In the genomic region with DNA sequence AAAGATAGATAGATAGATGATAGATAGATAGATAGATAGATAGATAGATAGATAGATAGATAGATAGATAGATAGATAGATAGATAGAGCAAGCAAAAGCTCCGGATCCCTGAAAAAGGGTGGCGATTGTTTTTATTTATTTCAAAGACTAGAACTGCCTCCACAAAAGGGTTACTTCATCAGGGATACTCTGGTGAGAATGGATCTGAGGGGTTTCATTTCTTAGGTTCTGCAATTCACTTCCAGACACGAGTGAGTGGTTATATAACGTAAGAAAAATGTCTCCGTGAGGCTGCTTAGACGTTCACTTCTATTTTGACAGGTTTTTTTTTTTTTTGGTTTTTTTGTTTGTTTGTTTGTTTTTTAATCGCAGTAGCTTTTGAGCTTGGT, we compare ENCODE assay signal across 8 mouse cellular contexts. TPM values are rescaled to one million over a fixed set of nuclear protein-coding genes. Genes with fewer than 3 reads are reported as not detected.
DNase-seq lines count a peak whose midpoint lies in the region; ATAC-seq and TF ChIP-seq lines count a peak whose summit lies in the region.

No protein-coding gene starts in this region.

- H3K9me3 ChIP-seq in heart, postnatal 0 days (replicated peaks; ENCODE audit: control insufficient read depth, low read length), result no peaks in the 10 kb centered on the region
- no peaks in the 10 kb centered on the region for H3K9me3 ChIP-seq in hindbrain, embryonic 15.5 days
- no peaks in the 10 kb centered on the region for H3K9me3 ChIP-seq in midbrain, embryonic 15.5 days

- no peak overlapping the region for H3K9ac ChIP-seq in heart, postnatal 0 days (replicated peaks; ENCODE audit: low read depth, low read length)
- H3K9ac ChIP-seq in hindbrain, embryonic 15.5 days, result peak overlapping the region; percentile 31; the same call in 1 of the 2 replicates
- 0 out of 2 replicates have a peak overlapping the region, but pooled peaks have one; percentile 14 for H3K9ac ChIP-seq in midbrain, embryonic 15.5 days

- WGBS in heart, postnatal 0 days, result 41% methylated on average over 7 of the region's 7 CpGs
- WGBS in hindbrain, embryonic 15.5 days, result 36% methylated on average over 7 of the region's 7 CpGs
- WGBS in midbrain, embryonic 15.5 days, result 28% methylated on average over 7 of the region's 7 CpGs

- peak overlapping the region; percentile 60 for H3K4me2 ChIP-seq in heart, postnatal 0 days (ENCODE audit: low read depth, low read length)
- peak overlapping the region; percentile 51 for H3K4me2 ChIP-seq in hindbrain, embryonic 15.5 days
- peak overlapping the region; percentile 46 for H3K4me2 ChIP-seq in midbrain, embryonic 15.5 days

- peak overlapping the region; percentile 61 for H3K4me3 ChIP-seq in heart, postnatal 0 days (ENCODE audit: low read depth, low read length)
- H3K4me3 ChIP-seq in brown adipose tissue, adult 24 weeks (ENCODE audit: insufficient read depth, low read depth, low read length), result peak overlapping the region; percentile 14
- H3K4me3 ChIP-seq in hindbrain, embryonic 15.5 days, result peak overlapping the region; percentile 57
- H3K4me3 ChIP-seq in midbrain, embryonic 15.5 days, result peak overlapping the region; percentile 59

- H3K27ac ChIP-seq in heart, postnatal 0 days (ENCODE audit: low read depth), result no peak overlapping the region
- no peak overlapping the region for H3K27ac ChIP-seq in brown adipose tissue, adult 24 weeks (replicated peaks; ENCODE audit: low read depth, low read length)
- H3K27ac ChIP-seq in hindbrain, embryonic 15.5 days (replicated peaks), result 0 out of 2 replicates have a peak overlapping the region, but pooled peaks have one; percentile 30
- no peak overlapping the region for H3K27ac ChIP-seq in midbrain, embryonic 15.5 days

- no peaks in the 10 kb centered on the region for H3K36me3 ChIP-seq in heart, postnatal 0 days (replicated peaks; ENCODE audit: control insufficient read depth, insufficient read depth, low read length)
- H3K36me3 ChIP-seq in hindbrain, embryonic 15.5 days, result no peaks in the 10 kb centered on the region
- no peaks in the 10 kb centered on the region for H3K36me3 ChIP-seq in midbrain, embryonic 15.5 days (replicated peaks)

- intact Hi-C loops in heart, postnatal 10 days (cut with DNase I), result no loop called here
- intact Hi-C loops in gastrocnemius, postnatal 36 days (cut with DNase I), result no loop called here
- intact Hi-C loops in left cerebral cortex, postnatal 4 days (cut with DNase I), result no loop called here

- ATAC-seq in heart, postnatal 0 days (ENCODE audit: insufficient read depth, low read depth), result no peak
- ATAC-seq in hindbrain, embryonic 15.5 days (ENCODE audit: low FRiP score, low read depth), result no peak
- 0 out of 2 replicates have a peak, but pooled peaks have one; percentile 31 for ATAC-seq in midbrain, embryonic 15.5 days (replicated peaks)

- no peak for DNase-seq in heart, postnatal 0 days (ENCODE audit: low spot score)
- DNase-seq in heart, postnatal 10 days, result no peak
- no peak for DNase-seq in gastrocnemius, postnatal 36 days
- DNase-seq in left cerebral cortex, postnatal 4 days, result no peak
- DNase-seq in urinary bladder, adult 18-20 months (ENCODE audit: low spot score in 2 of 2), result no peak

- no peak for TF ChIP-seq EP300 in heart, postnatal 0 days (IDR thresholded peaks at IDR 0.05; ENCODE audit: low read depth)

- no peaks in the 10 kb centered on the region for H3K4me1 ChIP-seq in heart, postnatal 0 days (ENCODE audit: control insufficient read depth, insufficient read depth)
- no peaks in the 10 kb centered on the region for H3K4me1 ChIP-seq in brown adipose tissue, adult 24 weeks (ENCODE audit: control insufficient read depth, insufficient read depth, insufficient read length, low read length)
- H3K4me1 ChIP-seq in hindbrain, embryonic 15.5 days (replicated peaks), result 0 out of 2 replicates have a peak, but pooled peaks cover 3% of the 10 kb centered on the region
- H3K4me1 ChIP-seq in midbrain, embryonic 15.5 days, result no peaks in the 10 kb centered on the region

- no peak for TF ChIP-seq CTCF in heart, postnatal 0 days (IDR thresholded peaks at IDR 0.05; ENCODE audit: low read depth)

- H3K27me3 ChIP-seq in heart, postnatal 0 days (ENCODE audit: control insufficient read depth, insufficient read depth, low read length), result no peaks in the 10 kb centered on the region
- no peaks in the 10 kb centered on the region for H3K27me3 ChIP-seq in hindbrain, embryonic 15.5 days
- 0 out of 2 replicates have a peak, but pooled peaks cover 2% of the 10 kb centered on the region for H3K27me3 ChIP-seq in midbrain, embryonic 15.5 days (replicated peaks)

RNA-seq across cellular contexts. Expression of gene Nxt2, which starts 2.2 kb away (rescaled TPM):
- total RNA-seq in heart, postnatal 0 days (2014; rRNA removed; ENCODE audit: low replicate concordance), result 6.6 and 8.9 TPM in 2 replicates
- polyA plus RNA-seq in heart, postnatal 0 days (2015; fragmentation: Nextera tagmentation; extraction: Ambion mirVana), result 6.6 and 7.0 TPM in 2 replicates
- total RNA-seq in heart, postnatal 10 days (2021), result 1 to 10 TPM; 5.9 to 6.0 TPM
- 23.0 and 24.8 TPM in 2 replicates for polyA plus RNA-seq in brown adipose tissue, adult 24 weeks (2012; ENCODE audit: insufficient read depth, insufficient read length, missing spikeins)
- 17.6 and 18.4 TPM in 2 replicates for polyA plus RNA-seq in hindbrain, embryonic 15.5 days (2015; fragmentation: Nextera tagmentation; extraction: Ambion mirVana)
- 16.0 and 19.2 TPM in 2 replicates for polyA plus RNA-seq in midbrain, embryonic 15.5 days (2015; fragmentation: Nextera tagmentation; extraction: Ambion mirVana)
- 1 to 10 TPM; 2.4 to 2.8 TPM for total RNA-seq in gastrocnemius, postnatal 36 days (2021)
- total RNA-seq in left cerebral cortex, postnatal 4 days (2021), result 10 to 100 TPM; 11.4 to 12.4 TPM

RNA-seq across cellular contexts. Expression of gene Gucy2f, which starts 32.0 kb away (rescaled TPM):
- not detected in 2 replicates for total RNA-seq in heart, postnatal 0 days (2014; rRNA removed; ENCODE audit: low replicate concordance)
- not detected in 2 replicates for polyA plus RNA-seq in heart, postnatal 0 days (2015; fragmentation: Nextera tagmentation; extraction: Ambion mirVana)
- total RNA-seq in heart, postnatal 10 days (2021), result not detected
- not detected in 2 replicates for polyA plus RNA-seq in brown adipose tissue, adult 24 weeks (2012; ENCODE audit: insufficient read depth, insufficient read length, missing spikeins)
- polyA plus RNA-seq in hindbrain, embryonic 15.5 days (2015; fragmentation: Nextera tagmentation; extraction: Ambion mirVana), result 0.05 and 0.08 TPM in 2 replicates
- 0.04 and 0.05 TPM in 2 replicates for polyA plus RNA-seq in midbrain, embryonic 15.5 days (2015; fragmentation: Nextera tagmentation; extraction: Ambion mirVana)
- total RNA-seq in gastrocnemius, postnatal 36 days (2021), result not detected
- total RNA-seq in left cerebral cortex, postnatal 4 days (2021), result under 1 TPM; 0.46 to 0.66 TPM
